Mouse (Mus musculus) liver, adult 2 months (tissue): Measurements from ENCODE around the gene Kat6b.

ENCODE experiments used
- CTCF ChIP-seq: fragments of 200-500 bp; IDR thresholded peaks from 2 replicates; pipeline ENCODE4 v1.5.1; 2011; ENCODE audit warnings: low read depth, low read length, control low read depth
- POLR2A ChIP-seq: fragments of 200-500 bp; IDR thresholded peaks from 2 replicates; pipeline ENCODE4 v1.6.1; 2011; ENCODE audit warnings: low read length, control low read depth; ENCODE audit not compliant: insufficient read depth; ENCODE audit errors: extremely low read depth

- TF ChIP-seq POLR2A (no peak), CTCF (no peak)
Measured at GRCm38 (mm10) chr14:21523851-21524441, 42.7 kb downstream of the Kat6b start.
